Mouse (Mus musculus): ENCODE data around the gene Kcne1l. TPM values are rescaled to one million over a fixed set of nuclear protein-coding genes. Genes with fewer than 3 reads are reported as not detected.

The Kcne1l gene
- polyA plus RNA-seq (2014; fragmentation: Illumina TruSeq; extraction: RNeasy Lipid Tissue Mini Kit (QIAGEN cat#74804)), result not detected

DNA sequence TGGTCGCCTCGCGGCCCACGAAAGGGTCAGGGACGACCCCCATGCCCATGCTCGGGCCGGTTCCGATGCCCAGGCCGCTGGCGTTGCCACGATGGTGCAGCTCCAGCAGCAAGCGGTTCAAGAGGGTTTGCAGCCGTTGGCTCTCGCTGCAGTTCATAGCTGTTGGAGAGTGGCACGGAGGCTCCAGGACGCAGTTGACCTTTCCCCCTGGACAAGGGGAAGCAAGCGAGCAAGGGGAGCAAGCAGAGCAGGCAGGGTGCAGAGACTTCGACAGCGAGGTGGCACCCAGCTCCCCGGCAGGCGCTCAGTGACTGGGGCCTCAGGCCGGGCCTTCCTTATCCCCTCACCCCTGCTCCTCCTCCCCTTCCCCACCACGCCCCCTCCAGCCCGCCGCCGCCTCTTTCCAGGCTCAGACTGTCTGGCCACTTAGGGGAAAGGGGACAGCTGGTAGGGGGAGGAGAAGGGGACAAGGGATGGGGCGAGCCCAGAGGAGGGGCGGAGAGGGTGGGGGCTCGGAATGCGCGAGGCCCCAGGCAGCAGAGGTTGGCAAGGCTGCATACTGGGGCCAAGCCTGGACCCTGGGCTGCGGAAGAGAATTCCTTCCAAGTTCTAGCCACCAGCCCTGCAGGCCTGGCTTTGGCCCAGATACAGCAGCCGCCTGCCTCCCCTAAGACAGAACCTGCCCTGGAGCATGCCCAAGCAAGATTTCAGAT lies at the start of gene Kcne1l:
Kcne1l (minus strand) TSS at position 426 of the 713 bp plus-strand sequence.

Other genes starting within 250 kb of the Kcne1l start
- gene Gucy2f, start 109.4 kb downstream of the Kcne1l start, polyA plus RNA-seq (2014; fragmentation: Illumina TruSeq; extraction: RNeasy Lipid Tissue Mini Kit (QIAGEN cat#74804)), result 0.09 TPM
- gene Nxt2, start 79.5 kb downstream of the Kcne1l start, polyA plus RNA-seq (2014; fragmentation: Illumina TruSeq; extraction: RNeasy Lipid Tissue Mini Kit (QIAGEN cat#74804)), result 88.5 TPM
- 158 TPM for gene Acsl4, start 84.2 kb upstream of the Kcne1l start, polyA plus RNA-seq (2014; fragmentation: Illumina TruSeq; extraction: RNeasy Lipid Tissue Mini Kit (QIAGEN cat#74804))

Measured in ovary, adult 10 weeks (tissue).